Comparison of ENCODE assay signal across 15 mouse cellular contexts in genomic region chr14:14628673-14629072, GRCm38 (mm10).
"Had no signal": no experiment of that assay in that cellular context is flagged by ENCODE, and none has a peak within 500 bp of the region (broad histone marks: within the 10 kb centered on the region; RNA-seq: fewer than 3 reads in every experiment).

No protein-coding gene starts in this region.

- H3K4me3 ChIP-seq: lung, embryonic 15.5 days; megakaryocyte, embryonic 14.5 days; midbrain, embryonic 13.5 days; midbrain, embryonic 15.5 days; neural tube, embryonic 12.5 days; stomach, embryonic 15.5 days had no signal

- H3K4me2 ChIP-seq: lung, embryonic 15.5 days; midbrain, embryonic 11.5 days; midbrain, embryonic 13.5 days; midbrain, embryonic 15.5 days; neural tube, embryonic 12.5 days; stomach, embryonic 15.5 days had no signal

- DNase-seq: liver, postnatal 0 days; lung, adult 2 months; right cerebral cortex, postnatal 14 days; thymus, adult 2 months; thymus, postnatal 36 days had no signal

- ATAC-seq: liver, postnatal 0 days; lung, postnatal 0 days; midbrain, embryonic 13.5 days; midbrain, embryonic 15.5 days had no signal

- H3K9me3 ChIP-seq: lung, embryonic 15.5 days; megakaryocyte, embryonic 14.5 days; midbrain, embryonic 13.5 days; midbrain, embryonic 15.5 days; neural tube, embryonic 12.5 days; stomach, embryonic 15.5 days had no signal

- H3K36me3 ChIP-seq: lung, embryonic 15.5 days; midbrain, embryonic 13.5 days; midbrain, embryonic 15.5 days; neural tube, embryonic 12.5 days; stomach, embryonic 15.5 days had no signal

- H3K9ac ChIP-seq: liver, postnatal 0 days; lung, embryonic 15.5 days; midbrain, embryonic 13.5 days; midbrain, embryonic 15.5 days; neural tube, embryonic 12.5 days; stomach, embryonic 15.5 days had no signal

- H3K27ac ChIP-seq: lung, embryonic 15.5 days; macrophage; midbrain, embryonic 13.5 days; midbrain, embryonic 15.5 days; neural tube, embryonic 12.5 days; stomach, embryonic 15.5 days; stomach, postnatal 0 days had no signal

- H3K27me3 ChIP-seq: lung, embryonic 15.5 days; megakaryocyte, embryonic 14.5 days; neural tube, embryonic 12.5 days; stomach, embryonic 15.5 days had no signal
